Mouse (Mus musculus) embryonic facial prominence, embryonic 12.5 days (tissue): ENCODE data around the gene Camk2d. TPM values are rescaled to one million over a fixed set of nuclear protein-coding genes. Genes with fewer than 3 reads are reported as not detected.

Source experiments
- ATAC-seq: fragments of 200-750 bp; cut with Nextera tagmentation; 2 replicates; pipeline ENCODE4 v1.8.0; 2017; ENCODE audit not compliant: insufficient number of reproducible peaks, insufficient read depth, low FRiP score, low TSS enrichment
- H3K27ac ChIP-seq: fragments of 300-500 bp; sonication (generic); 2 replicates; pipeline ENCODE4 v1.5.1; 2016; ENCODE audit warnings: mild to moderate bottlenecking
- H3K27me3 ChIP-seq: fragments of 300-500 bp; sonication (generic); 2 replicates; pipeline ENCODE4 v1.6.1; 2016; ENCODE audit warnings: mild to moderate bottlenecking, moderate library complexity
- H3K36me3 ChIP-seq: fragments of 300-500 bp; sonication (generic); 2 replicates; pipeline ENCODE4 v1.6.1; 2016; ENCODE audit warnings: mild to moderate bottlenecking
- H3K4me1 ChIP-seq: fragments of 300-500 bp; sonication (generic); 2 replicates; pipeline ENCODE4 v1.6.1; 2016
- H3K4me2 ChIP-seq: fragments of 300-500 bp; sonication (generic); replicated peaks from 2 replicates; pipeline ENCODE4 v1.6.1; 2016; ENCODE audit warnings: mild to moderate bottlenecking, moderate library complexity
- H3K4me3 ChIP-seq: fragments of 300-500 bp; sonication (generic); 2 replicates; pipeline ENCODE4 v1.5.1; 2016; ENCODE audit warnings: mild to moderate bottlenecking
- H3K9ac ChIP-seq: fragments of 300-500 bp; sonication (generic); 2 replicates; pipeline ENCODE4 v1.6.1; 2016; ENCODE audit warnings: mild to moderate bottlenecking, moderate library complexity
- H3K9me3 ChIP-seq: fragments of 300-500 bp; sonication (generic); 2 replicates; pipeline ENCODE4 v1.6.1; 2016; ENCODE audit warnings: mild to moderate bottlenecking, moderate library complexity
- WGBS: fragments of 180-500 bp; shearing (Covaris S2); methylation state at CpG from one replicate; pipeline ENCODE4 v1.1.7; 2016; 5-methylcytosine and 5-hydroxymethylcytosine counted together
- polyA plus RNA-seq: library from polyadenylated mRNA; unstranded; fragments of >200 nt; fragmentation: Nextera tagmentation; extraction: Ambion mirVana; gene quantifications from 2 replicates; pipeline ENCODE4 v1.2.1, GENCODE M21; 2016

The Camk2d gene
- polyA plus RNA-seq, 1 experiment from 2014 or later, result 25.0 TPM

DNA sequence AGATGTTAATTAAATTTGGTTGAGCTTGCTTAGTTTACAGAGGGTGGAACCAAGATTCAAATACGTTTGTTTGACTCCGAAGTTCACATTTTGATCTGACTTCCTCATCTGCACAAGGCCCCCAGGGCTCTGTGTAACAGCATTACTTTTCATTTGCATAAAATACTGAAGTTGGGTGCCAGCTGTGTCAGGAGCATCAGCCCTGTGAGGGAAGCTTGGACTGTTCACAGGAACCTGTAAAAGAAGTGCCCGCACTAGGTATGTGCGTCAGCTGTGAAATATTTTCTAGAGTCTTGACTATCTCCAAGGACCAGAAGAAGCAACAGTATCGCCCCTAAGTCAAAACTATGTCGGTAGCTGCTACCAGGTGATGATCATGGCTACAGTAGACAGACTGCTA lies 100.5 kb downstream of the Camk2d start:
- ATAC-seq, result no peak

DNA sequence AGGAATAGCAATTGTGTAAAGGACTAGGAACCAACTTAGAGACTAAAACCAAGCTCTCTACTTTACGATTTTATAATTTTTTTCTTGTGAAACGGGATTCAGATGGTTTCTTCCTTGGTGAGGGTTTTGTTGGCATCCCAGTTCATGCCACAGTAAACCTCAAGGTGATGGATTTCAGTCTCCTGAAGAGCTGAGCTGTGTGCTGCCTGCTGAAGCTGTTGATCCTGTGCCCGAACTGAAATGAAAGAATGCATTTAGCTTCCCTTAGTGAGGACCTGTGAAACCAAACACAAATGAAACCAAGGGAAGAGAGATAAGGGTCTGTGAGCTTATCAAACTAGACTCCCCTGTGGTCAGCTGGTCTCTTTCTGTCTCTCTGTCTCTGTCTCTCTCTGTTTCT lies 103.6 kb downstream of the Camk2d start:
- H3K9ac ChIP-seq, result no peak overlapping the region
- ATAC-seq, result no peak
- H3K27me3 ChIP-seq, result no peaks in the 10 kb centered on the region
- no peak overlapping the region for H3K27ac ChIP-seq
- H3K4me1 ChIP-seq, result peaks cover 14% of the 10 kb centered on the region; the same call in 1 of the 2 replicates
- no peaks in the 10 kb centered on the region for H3K9me3 ChIP-seq
- H3K36me3 ChIP-seq, result no peaks in the 10 kb centered on the region
- no peak overlapping the region for H3K4me2 ChIP-seq
- H3K4me3 ChIP-seq, result no peak overlapping the region
- WGBS, result 72% methylated on average over 3 of the region's 3 CpGs

More for the DNA sequence above, 100.5 kb downstream of the Camk2d start:
- Histone ChIP-seq H3K9ac (no peak overlapping the region), H3K4me2 (no peak overlapping the region), H3K27ac (no peak overlapping the region), H3K27me3 (no peaks in the 10 kb centered on the region), H3K4me3 (no peak overlapping the region), H3K4me1 (peaks cover 8% of the 10 kb centered on the region; the same call in 1 of the 2 replicates), H3K9me3 (no peaks in the 10 kb centered on the region), H3K36me3 (no peaks in the 10 kb centered on the region)
- 79% methylated on average over 6 of the region's 6 CpGs for WGBS

DNA sequence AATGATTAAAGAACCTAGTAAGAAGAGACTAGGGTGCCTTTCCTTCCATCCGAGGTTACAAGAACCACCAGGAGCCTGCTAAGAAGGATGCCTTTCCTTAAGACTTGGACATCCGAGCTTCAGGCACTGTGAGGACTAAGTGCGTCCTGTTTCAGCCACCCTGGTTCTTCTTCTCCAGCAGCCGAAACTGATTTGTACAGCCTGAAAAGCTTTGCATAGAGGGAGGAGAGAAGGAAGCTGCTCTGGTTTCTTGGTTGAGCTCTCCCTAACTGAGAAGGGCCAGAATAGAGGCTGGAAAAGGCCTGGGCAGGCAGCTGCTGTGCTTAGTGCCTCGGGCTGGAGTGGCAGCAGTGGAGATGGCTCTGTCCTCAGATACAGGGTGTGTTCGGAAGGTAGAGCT lies 105.0 kb downstream of the Camk2d start:
- Histone ChIP-seq H3K27ac (no peak overlapping the region), H3K4me1 (peaks cover 9% of the 10 kb centered on the region; the same call in 1 of the 2 replicates), H3K9me3 (no peaks in the 10 kb centered on the region), H3K36me3 (no peaks in the 10 kb centered on the region), H3K27me3 (no peaks in the 10 kb centered on the region), H3K4me3 (no peak overlapping the region), H3K4me2 (no peak overlapping the region), H3K9ac (no peak overlapping the region)
- no peak for ATAC-seq
- WGBS, result 83% methylated on average over 6 of the region's 6 CpGs

DNA sequence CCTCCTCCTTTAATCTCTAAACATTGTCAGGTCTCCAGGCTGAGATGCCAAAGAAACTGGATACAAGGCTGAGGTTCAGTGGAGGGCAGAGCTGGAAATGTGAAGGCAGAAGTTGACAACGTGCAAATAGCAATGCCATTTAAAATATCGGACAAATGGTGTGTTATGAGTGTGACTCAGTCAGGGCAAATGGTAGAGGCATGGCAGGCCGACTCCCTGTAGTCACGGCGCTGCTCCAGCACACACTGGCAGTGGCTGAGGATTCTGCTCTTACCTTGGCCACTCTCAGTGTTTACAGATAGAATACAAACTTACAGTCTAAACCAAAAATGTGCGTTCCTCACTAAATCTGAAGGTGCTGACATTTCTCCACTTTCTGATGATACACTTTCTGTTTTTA lies 105.5 kb downstream of the Camk2d start:
- no peak overlapping the region for H3K9ac ChIP-seq
- H3K4me1 ChIP-seq, result peaks cover 9% of the 10 kb centered on the region; the same call in 1 of the 2 replicates
- H3K9me3 ChIP-seq, result no peaks in the 10 kb centered on the region
- no peak overlapping the region for H3K4me3 ChIP-seq
- H3K27me3 ChIP-seq, result no peaks in the 10 kb centered on the region
- no peak for ATAC-seq
- no peaks in the 10 kb centered on the region for H3K36me3 ChIP-seq
- H3K4me2 ChIP-seq, result no peak overlapping the region
- WGBS, result 84% methylated on average over 6 of the region's 6 CpGs
- H3K27ac ChIP-seq, result no peak overlapping the region

DNA sequence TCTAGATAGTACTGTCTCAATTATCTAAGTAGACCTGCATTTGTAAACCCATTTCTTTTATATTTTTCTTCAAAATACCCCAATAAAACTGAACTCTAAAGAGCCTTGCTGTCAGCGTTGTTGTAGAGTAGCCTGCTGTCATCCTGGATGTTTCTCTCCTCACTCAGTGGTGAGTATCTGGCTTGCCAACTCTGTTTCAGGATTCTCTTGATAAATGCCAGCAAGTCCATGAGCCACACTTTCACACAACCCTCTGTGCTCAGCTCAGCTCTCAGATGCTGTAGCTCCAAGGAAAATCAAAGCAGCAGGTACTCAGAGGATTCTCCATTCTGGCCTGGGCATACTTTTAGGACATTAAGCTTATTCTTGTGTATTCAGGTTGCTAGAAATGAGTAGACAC lies 109.4 kb downstream of the Camk2d start:
- Histone ChIP-seq H3K9ac (no peak overlapping the region), H3K4me1 (peaks cover 6% of the 10 kb centered on the region; the same call in 1 of the 2 replicates), H3K36me3 (no peaks in the 10 kb centered on the region), H3K27ac (no peak overlapping the region), H3K4me2 (no peak overlapping the region), H3K9me3 (no peaks in the 10 kb centered on the region), H3K4me3 (no peak overlapping the region), H3K27me3 (no peaks in the 10 kb centered on the region)
- ATAC-seq, result no peak
- WGBS, result 85% methylated on average over 1 of the region's 1 CpGs

DNA sequence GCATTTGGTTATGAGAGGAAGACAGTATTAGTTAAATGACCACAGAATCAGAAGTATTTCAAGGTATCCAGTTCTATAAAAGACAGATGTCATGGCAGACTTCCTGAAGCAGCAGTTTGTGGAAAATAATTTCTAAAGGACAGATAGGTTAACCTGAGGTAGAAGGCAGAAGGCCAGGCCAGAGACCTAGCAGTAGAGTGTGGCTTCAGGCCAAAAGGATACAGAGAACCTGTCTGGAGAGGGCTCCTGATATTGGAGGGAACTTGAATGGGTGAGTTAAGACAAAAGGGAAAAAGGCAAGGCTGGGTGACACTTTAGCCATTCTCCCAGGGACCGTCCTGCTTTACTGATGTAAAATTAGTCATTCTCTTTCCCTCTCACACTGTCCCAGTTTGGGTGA lies 118.2 kb downstream of the Camk2d start:
- WGBS, result 82% methylated on average over 1 of the region's 1 CpGs

DNA sequence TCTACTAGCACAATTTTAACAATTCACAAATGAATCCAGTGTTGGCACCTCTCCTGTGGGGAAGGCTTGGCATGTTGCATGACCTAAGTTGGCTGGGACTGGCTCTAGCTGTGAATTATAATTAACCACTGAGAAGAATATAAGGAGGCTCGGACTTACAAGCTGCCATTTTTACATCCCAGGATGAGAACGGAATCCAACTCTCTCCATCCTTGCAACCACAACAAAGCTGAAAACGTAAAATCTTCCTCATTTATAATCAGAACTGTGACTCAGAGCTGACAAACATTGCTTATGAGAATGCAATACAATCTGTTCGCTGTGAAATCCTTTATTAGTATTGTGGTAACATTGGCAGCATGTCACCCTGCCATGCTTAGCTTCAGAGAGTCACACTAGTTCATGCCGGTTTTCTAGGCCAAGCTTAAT lies 126.9 kb downstream of the Camk2d start:
- 83% methylated on average over 5 of the region's 5 CpGs for WGBS

More for the DNA sequence above, 118.2 kb downstream of the Camk2d start:
- ATAC-seq, result no peak
- no peak overlapping the region for H3K4me2 ChIP-seq
- no peak overlapping the region for H3K4me3 ChIP-seq
- no peaks in the 10 kb centered on the region for H3K4me1 ChIP-seq
- H3K9me3 ChIP-seq, result no peaks in the 10 kb centered on the region
- no peak overlapping the region for H3K9ac ChIP-seq
- H3K27ac ChIP-seq, result no peak overlapping the region
- no peaks in the 10 kb centered on the region for H3K36me3 ChIP-seq
- no peaks in the 10 kb centered on the region for H3K27me3 ChIP-seq

DNA sequence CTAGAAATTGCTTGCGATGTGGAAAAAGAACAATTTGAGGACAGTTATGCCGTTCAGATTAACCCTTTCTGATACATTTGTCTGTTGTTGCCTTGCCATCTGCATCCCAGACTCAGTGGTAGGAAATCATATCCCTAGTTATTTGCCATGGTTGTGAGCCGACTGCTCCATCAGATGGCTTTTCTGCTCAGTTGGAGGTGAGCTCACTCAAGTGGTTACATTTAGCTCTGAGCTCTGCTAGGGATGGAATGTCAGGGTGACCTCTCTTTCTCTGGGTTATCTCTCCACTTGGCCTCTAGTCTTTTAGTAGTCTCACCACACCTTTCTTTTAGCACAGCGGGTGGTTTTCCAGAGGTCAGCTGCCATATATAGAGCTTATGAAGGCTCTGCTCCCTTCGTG lies 127.4 kb downstream of the Camk2d start:
- Histone ChIP-seq H3K4me2 (no peak overlapping the region), H3K9ac (no peak overlapping the region), H3K27ac (no peak overlapping the region), H3K27me3 (no peaks in the 10 kb centered on the region), H3K9me3 (no peaks in the 10 kb centered on the region), H3K4me1 (no peaks in the 10 kb centered on the region), H3K36me3 (no peaks in the 10 kb centered on the region), H3K4me3 (no peak overlapping the region)
- ATAC-seq, result no peak
- WGBS, result 79% methylated on average over 5 of the region's 5 CpGs

More for the DNA sequence above, 126.9 kb downstream of the Camk2d start:
- Histone ChIP-seq H3K9ac (no peak overlapping the region), H3K27me3 (no peaks in the 10 kb centered on the region), H3K9me3 (no peaks in the 10 kb centered on the region), H3K36me3 (no peaks in the 10 kb centered on the region), H3K4me2 (no peak overlapping the region), H3K27ac (no peak overlapping the region), H3K4me1 (no peaks in the 10 kb centered on the region), H3K4me3 (no peak overlapping the region)
- no peak for ATAC-seq

DNA sequence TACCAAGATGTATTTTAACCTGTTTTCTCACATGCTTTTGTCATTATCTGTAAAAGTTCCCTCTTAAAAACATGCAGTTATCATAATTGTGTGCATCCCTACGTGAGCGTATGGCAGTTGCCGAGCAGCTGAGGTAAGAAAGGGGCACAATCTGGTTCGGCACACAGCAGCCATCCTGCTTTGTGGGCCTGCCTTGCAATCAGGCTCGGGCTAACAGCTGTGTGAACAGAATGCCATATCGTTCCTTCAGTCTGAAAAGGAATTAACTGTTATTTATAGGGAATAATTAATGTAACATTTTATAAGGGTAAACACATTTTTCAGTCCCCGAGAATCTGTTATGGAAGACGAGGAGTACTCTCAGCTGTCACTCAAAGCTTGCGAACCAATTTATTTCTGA lies 129.5 kb downstream of the Camk2d start:
- 75% methylated on average over 9 of the region's 9 CpGs for WGBS
- Histone ChIP-seq H3K9me3 (no peaks in the 10 kb centered on the region), H3K4me1 (no peaks in the 10 kb centered on the region), H3K4me2 (no peak overlapping the region), H3K9ac (no peak overlapping the region), H3K27me3 (no peaks in the 10 kb centered on the region), H3K4me3 (no peak overlapping the region), H3K36me3 (no peaks in the 10 kb centered on the region), H3K27ac (no peak overlapping the region)
- no peak for ATAC-seq

DNA sequence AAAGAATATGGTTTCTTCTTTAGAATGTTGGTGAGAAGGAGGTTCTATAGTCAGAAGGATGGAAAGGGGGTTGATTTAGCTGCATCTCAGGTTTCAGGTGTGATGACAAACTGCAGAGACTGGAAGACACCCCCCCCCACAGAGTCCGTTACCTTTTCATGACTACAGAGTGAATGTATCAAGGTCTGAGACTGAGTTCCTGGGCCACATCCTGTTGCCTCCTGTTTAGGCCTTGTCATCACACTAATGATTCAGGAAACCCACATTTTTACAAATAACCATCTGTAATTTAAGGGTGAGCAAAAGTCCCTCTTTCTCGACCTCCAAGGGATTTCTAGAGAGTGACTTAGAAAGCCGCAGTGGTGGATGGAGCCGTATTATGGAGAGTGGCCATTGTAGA lies 131.3 kb downstream of the Camk2d start:
- WGBS, result 92% methylated on average over 4 of the region's 4 CpGs
- no peak overlapping the region for H3K4me2 ChIP-seq
- H3K9ac ChIP-seq, result no peak overlapping the region
- H3K4me1 ChIP-seq, result no peaks in the 10 kb centered on the region
- no peak for ATAC-seq
- H3K36me3 ChIP-seq, result no peaks in the 10 kb centered on the region
- H3K9me3 ChIP-seq, result no peaks in the 10 kb centered on the region
- no peaks in the 10 kb centered on the region for H3K27me3 ChIP-seq
- H3K4me3 ChIP-seq, result no peak overlapping the region
- H3K27ac ChIP-seq, result no peak overlapping the region

DNA sequence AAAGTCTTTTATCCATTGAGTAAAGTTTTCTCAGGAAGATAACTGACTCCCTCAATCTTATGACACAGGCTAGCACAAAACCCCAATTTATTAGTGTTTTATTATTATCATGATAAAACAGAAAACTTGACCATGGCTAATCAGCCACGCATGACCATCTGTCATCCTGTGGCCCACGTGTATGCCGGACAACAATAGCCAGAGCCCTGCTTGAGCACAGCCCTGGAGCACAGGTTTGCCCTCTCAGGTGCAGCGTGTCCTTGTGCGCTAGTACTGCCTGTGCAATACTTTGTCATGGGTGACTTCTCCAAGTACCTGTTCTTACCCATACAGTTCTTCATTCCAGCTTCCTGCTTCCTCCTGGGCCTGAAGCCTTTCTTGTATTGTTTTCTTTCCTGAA lies 134.3 kb downstream of the Camk2d start:
- WGBS, result 92% methylated on average over 5 of the region's 5 CpGs
- no peak overlapping the region for H3K27ac ChIP-seq

DNA sequence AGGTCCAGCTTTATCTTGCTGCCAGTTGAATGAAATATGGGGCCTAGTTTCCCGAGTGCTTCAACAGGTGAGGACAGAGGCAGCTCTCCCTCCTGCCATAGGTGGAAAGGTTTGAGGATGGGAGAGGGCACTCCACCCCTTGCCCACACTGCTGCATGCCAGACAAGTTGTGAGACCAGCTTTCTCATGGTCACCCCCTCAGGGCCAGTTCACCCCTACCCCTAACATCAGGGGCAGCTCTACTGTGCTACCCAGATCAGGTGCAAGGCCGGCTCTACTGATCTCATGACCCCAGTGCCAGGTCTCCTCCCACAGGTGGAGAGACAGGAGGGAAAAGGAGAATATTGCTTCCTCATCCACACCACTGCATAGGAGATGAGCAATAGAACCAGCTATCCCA lies 136.2 kb downstream of the Camk2d start:
- 89% methylated on average over 2 of the region's 2 CpGs for WGBS
- no peak for ATAC-seq
- H3K9me3 ChIP-seq, result no peaks in the 10 kb centered on the region
- H3K27ac ChIP-seq, result no peak overlapping the region
- H3K4me3 ChIP-seq, result no peak overlapping the region
- H3K36me3 ChIP-seq, result no peaks in the 10 kb centered on the region
- no peaks in the 10 kb centered on the region for H3K27me3 ChIP-seq
- H3K4me1 ChIP-seq, result 0 out of 2 replicates have a peak, but pooled peaks cover 7% of the 10 kb centered on the region
- no peak overlapping the region for H3K4me2 ChIP-seq
- H3K9ac ChIP-seq, result no peak overlapping the region

More for the DNA sequence above, 134.3 kb downstream of the Camk2d start:
- Histone ChIP-seq H3K27me3 (no peaks in the 10 kb centered on the region), H3K9ac (no peak overlapping the region), H3K9me3 (no peaks in the 10 kb centered on the region), H3K4me3 (no peak overlapping the region), H3K36me3 (no peaks in the 10 kb centered on the region), H3K4me2 (no peak overlapping the region), H3K4me1 (0 out of 2 replicates have a peak, but pooled peaks cover 5% of the 10 kb centered on the region)
- ATAC-seq, result no peak

DNA sequence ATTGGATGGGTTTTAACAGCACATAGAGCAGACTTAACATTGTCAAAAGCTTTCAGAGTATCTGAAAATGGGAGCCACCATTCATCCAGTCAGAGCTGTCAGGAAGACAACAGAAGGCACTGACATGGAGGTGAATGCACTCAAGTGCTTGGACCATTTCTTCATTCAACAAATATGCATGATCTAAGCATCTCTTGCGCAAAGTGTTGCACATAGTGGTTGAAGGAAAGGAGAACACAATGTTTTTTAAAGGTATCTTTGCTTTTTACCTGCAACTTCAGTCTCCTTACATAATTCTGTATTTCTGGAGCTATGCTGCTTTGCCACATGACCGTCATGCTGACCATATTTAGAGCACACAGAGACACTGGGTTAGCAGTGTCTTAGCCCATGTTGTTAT lies 138.4 kb downstream of the Camk2d start:
- Histone ChIP-seq H3K9ac (no peak overlapping the region), H3K27me3 (no peaks in the 10 kb centered on the region), H3K27ac (no peak overlapping the region), H3K4me1 (0 out of 2 replicates have a peak, but pooled peaks cover 7% of the 10 kb centered on the region), H3K4me3 (no peak overlapping the region), H3K9me3 (no peaks in the 10 kb centered on the region), H3K4me2 (no peak overlapping the region), H3K36me3 (no peaks in the 10 kb centered on the region)
- 92% methylated on average over 2 of the region's 2 CpGs for WGBS
- no peak for ATAC-seq
